Comparison of ENCODE assay signal across 38 mouse cellular contexts in the genomic region with DNA sequence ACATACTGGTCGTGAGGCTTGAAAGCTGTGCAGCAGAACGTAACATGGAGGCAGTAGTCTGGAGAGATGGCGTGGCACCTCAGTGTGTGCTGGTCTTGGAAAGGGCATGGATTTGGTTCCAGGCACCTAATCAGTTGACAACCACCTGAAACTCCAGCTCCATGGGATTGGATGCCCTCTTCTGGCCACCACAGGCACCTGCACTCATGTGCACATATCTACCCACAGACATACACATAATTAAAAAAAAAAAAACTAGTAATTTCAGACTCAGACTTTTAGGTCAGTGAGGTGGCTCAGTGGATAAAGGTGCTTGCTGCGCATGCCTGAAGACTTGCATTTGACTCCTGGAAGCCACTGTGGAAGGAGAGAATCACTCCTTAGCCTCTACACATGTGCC. TPM values are rescaled to one million over a fixed set of nuclear protein-coding genes. Genes with fewer than 3 reads are reported as not detected.
DNase-seq lines count a peak whose midpoint lies in the region; ATAC-seq and TF ChIP-seq lines count a peak whose summit lies in the region.
"Had no signal": no experiment of that assay in that cellular context is flagged by ENCODE, and none has a peak within 500 bp of the region (broad histone marks: within the 10 kb centered on the region; RNA-seq: fewer than 3 reads in every experiment).

No protein-coding gene starts in this region.

- H3K36me3 ChIP-seq in E14TG2a.4 (ENCODE audit: insufficient read depth, low read length), result no peaks in the 10 kb centered on the region
- H3K36me3 ChIP-seq: embryonic facial prominence, embryonic 13.5 days; forebrain, embryonic 10.5 days; heart, embryonic 10.5 days; heart, embryonic 15.5 days; intestine, embryonic 15.5 days; limb, embryonic 10.5 days; limb, embryonic 15.5 days; liver, embryonic 15.5 days; midbrain, embryonic 13.5 days; neural tube, embryonic 13.5 days had no signal

- peaks cover 6% of the 10 kb centered on the region for H3K9me3 ChIP-seq in E14TG2a.4 (ENCODE audit: low read length)
- H3K9me3 ChIP-seq: embryonic facial prominence, embryonic 13.5 days; heart, embryonic 10.5 days; heart, embryonic 15.5 days; intestine, embryonic 15.5 days; limb, embryonic 10.5 days; limb, embryonic 15.5 days; liver, embryonic 15.5 days; midbrain, embryonic 13.5 days had no signal

- TF ChIP-seq POLR2A in bone marrow macrophage, adult 2 months (IDR thresholded peaks at IDR 0.05; ENCODE audit: borderline replicate concordance, low read depth, low read length), result no peak

- H3K27me3 ChIP-seq in E14TG2a.4 (ENCODE audit: insufficient read depth, low read length), result no peaks in the 10 kb centered on the region
- H3K27me3 ChIP-seq: heart, embryonic 15.5 days; intestine, embryonic 15.5 days; limb, embryonic 15.5 days; liver, embryonic 15.5 days; midbrain, embryonic 13.5 days; neural tube, embryonic 13.5 days had no signal

- H3K4me1 ChIP-seq in E14TG2a.4 (replicated peaks; ENCODE audit: low read depth, low read length), result peaks cover 26% of the 10 kb centered on the region
- peaks cover 36% of the 10 kb centered on the region for H3K4me1 ChIP-seq in bone marrow macrophage, adult 2 months (ENCODE audit: control insufficient read depth, insufficient read depth, low read length)

- H3K4me3 ChIP-seq in layer of hippocampus, adult 2 months, result no peak overlapping the region
- no peak overlapping the region for H3K4me3 ChIP-seq in E14TG2a.4 (replicated peaks; ENCODE audit: low read length)
- H3K4me3 ChIP-seq in bone marrow macrophage, adult 2 months (ENCODE audit: insufficient read depth, low read length), result no peak overlapping the region
- H3K4me3 ChIP-seq: embryonic facial prominence, embryonic 13.5 days; forebrain, embryonic 10.5 days; heart, embryonic 10.5 days; heart, embryonic 15.5 days; intestine, embryonic 15.5 days; limb, embryonic 10.5 days; limb, embryonic 15.5 days; liver, embryonic 15.5 days; midbrain, embryonic 13.5 days; neural tube, embryonic 13.5 days had no signal

- TF ChIP-seq CTCF in layer of hippocampus, adult 2 months (conservative IDR thresholded peaks at IDR 0.05), result 0 out of 2 replicates have a peak, but pooled peaks have one; percentile 12
- TF ChIP-seq CTCF in E14TG2a.4 (conservative IDR thresholded peaks at IDR 0.05; ENCODE audit: low read length), result 0 out of 2 replicates have a peak, but pooled peaks have one; percentile 11
- TF ChIP-seq CTCF in bone marrow macrophage, adult 2 months (IDR thresholded peaks at IDR 0.05; ENCODE audit: low read depth, low read length), result 0 out of 2 replicates have a peak, but pooled peaks have one; percentile 3

- no peak for ATAC-seq in CD4-positive, CD25-positive, alpha-beta regulatory T cell, adult 4 months
- no peak for ATAC-seq in cerebellum, adult (ENCODE audit: insufficient number of reproducible peaks, low FRiP score, low TSS enrichment)
- ATAC-seq: forebrain, embryonic 16.5 days; hindbrain, embryonic 16.5 days; intestine, embryonic 15.5 days; midbrain, embryonic 13.5 days had no signal

- no peak overlapping the region for H3K27ac ChIP-seq in layer of hippocampus, adult 2 months
- H3K27ac ChIP-seq in bone marrow macrophage, adult 2 months (ENCODE audit: insufficient read depth, low read depth, low read length), result no peak overlapping the region
- H3K27ac ChIP-seq: embryonic facial prominence, embryonic 13.5 days; forebrain, embryonic 10.5 days; heart, embryonic 10.5 days; heart, embryonic 15.5 days; intestine, embryonic 15.5 days; limb, embryonic 10.5 days; limb, embryonic 15.5 days; liver, embryonic 15.5 days; midbrain, embryonic 13.5 days; neural tube, embryonic 13.5 days had no signal

- DNase-seq in CD4-positive, CD25-positive, alpha-beta regulatory T cell, adult 2 months (ENCODE audit: low read depth, low spot score), result peak; percentile 45
- DNase-seq in layer of hippocampus, adult 2 months (ENCODE audit: low spot score in 2 of 2), result no peak
- DNase-seq in layer of hippocampus, postnatal 10 days (ENCODE audit: low spot score in 2 of 2), result no peak
- no peak for DNase-seq in adrenal gland, adult 2 months
- DNase-seq: adrenal gland, postnatal 14 days; cerebellum, adult 18-20 months; cerebellum, postnatal 10 days; kidney, postnatal 25 days; layer of hippocampus, postnatal 36 days; lung, embryonic 14.5 days; lung, postnatal 36 days; thymus, adult 18-20 months; thymus, postnatal 36 days had no signal

RNA-seq across cellular contexts. Expression of gene Amz2, which starts 3.5 kb away (rescaled TPM):
- 10 to 100 TPM; 40.0 to 48.4 TPM for polyA plus RNA-seq in CD4-positive, CD25-positive, alpha-beta regulatory T cell, adult 4 months (2017; shearing (Covaris generic))
- total RNA-seq in layer of hippocampus, adult 2 months (2021), result 10 to 100 TPM; 54.7 to 64.7 TPM
- 100 to 1,000 TPM; 104 to 111 TPM for total RNA-seq in layer of hippocampus, postnatal 10 days (2021)
- polyA plus RNA-seq in bone marrow macrophage, adult 2 months (2012; ENCODE audit: insufficient read depth, insufficient read length, missing spikeins), result 32.5 and 35.5 TPM in 2 replicates
- 10 to 100 TPM; 41.8 to 43.2 TPM for total RNA-seq in adrenal gland, adult 2 months (2021)
- 13.1 and 17.4 TPM in 2 replicates for polyA plus RNA-seq in adrenal gland, adult 2 months (2012; rRNA removed)

RNA-seq across cellular contexts. Expression of gene 9930022D16Rik, which starts 8.5 kb away (rescaled TPM):
- under 1 TPM; 0.22 to 0.39 TPM for polyA plus RNA-seq in CD4-positive, CD25-positive, alpha-beta regulatory T cell, adult 4 months (2017; shearing (Covaris generic))
- not detected for total RNA-seq in layer of hippocampus, adult 2 months (2021)
- total RNA-seq in layer of hippocampus, postnatal 10 days (2021), result not detected
- 0.40 and 0.49 TPM in 2 replicates for polyA plus RNA-seq in bone marrow macrophage, adult 2 months (2012; ENCODE audit: insufficient read depth, insufficient read length, missing spikeins)
- total RNA-seq in adrenal gland, adult 2 months (2021), result not detected
- polyA plus RNA-seq in adrenal gland, adult 2 months (2012; rRNA removed), result not detected in 2 replicates
- total RNA-seq: adrenal gland, postnatal 14 days; common myeloid progenitor, adult 5-6 weeks; gastrocnemius, adult 8-10 months; heart, postnatal 25 days; layer of hippocampus, adult 8-10 months; layer of hippocampus, postnatal 36 days had no signal
- polyA plus RNA-seq: C2C12; embryonic facial prominence, embryonic 13.5 days; forebrain, embryonic 10.5 days; forebrain, embryonic 16.5 days; gonadal fat pad, adult 2 months; heart, embryonic 10.5 days; heart, embryonic 15.5 days; hindbrain, embryonic 11.5 days; hindbrain, embryonic 16.5 days; intestine, embryonic 15.5 days; kidney, embryonic 14.5 days; limb, embryonic 10.5 days; limb, embryonic 15.5 days; liver, embryonic 15.5 days; lung, embryonic 14.5 days; midbrain, embryonic 13.5 days; neural tube, embryonic 13.5 days; stomach, embryonic 14.5 days had no signal

RNA-seq across cellular contexts. Expression of gene Arsg, which starts 50.9 kb away (rescaled TPM):
- 1 to 10 TPM; 4.5 to 7.1 TPM for polyA plus RNA-seq in CD4-positive, CD25-positive, alpha-beta regulatory T cell, adult 4 months (2017; shearing (Covaris generic))
- 10 to 100 TPM; 11.7 to 13.9 TPM for total RNA-seq in layer of hippocampus, adult 2 months (2021)
- 1 to 10 TPM; 6.6 to 9.1 TPM for total RNA-seq in layer of hippocampus, postnatal 10 days (2021)
- 3.7 and 4.4 TPM in 2 replicates for polyA plus RNA-seq in bone marrow macrophage, adult 2 months (2012; ENCODE audit: insufficient read depth, insufficient read length, missing spikeins)
- total RNA-seq in adrenal gland, adult 2 months (2021), result 1 to 10 TPM; 5.4 TPM
- 4.5 and 4.8 TPM in 2 replicates for polyA plus RNA-seq in adrenal gland, adult 2 months (2012; rRNA removed)

RNA-seq across cellular contexts. Expression of gene Slc16a6, which starts 51.1 kb away (rescaled TPM):
- 10 to 100 TPM; 16.7 to 21.0 TPM for polyA plus RNA-seq in CD4-positive, CD25-positive, alpha-beta regulatory T cell, adult 4 months (2017; shearing (Covaris generic))
- total RNA-seq in layer of hippocampus, adult 2 months (2021), result 1 to 10 TPM; 7.2 to 8.1 TPM
- total RNA-seq in layer of hippocampus, postnatal 10 days (2021), result 10 to 100 TPM; 11.4 to 14.9 TPM
- polyA plus RNA-seq in bone marrow macrophage, adult 2 months (2012; ENCODE audit: insufficient read depth, insufficient read length, missing spikeins), result 32.6 and 38.7 TPM in 2 replicates
- total RNA-seq in adrenal gland, adult 2 months (2021), result under 1 TPM; 0.66 to 0.78 TPM
- 0.33 and 0.45 TPM in 2 replicates for polyA plus RNA-seq in adrenal gland, adult 2 months (2012; rRNA removed)

RNA-seq across cellular contexts. Expression of gene Gna13, which starts 59.6 kb away (rescaled TPM):
- 10 to 100 TPM; 55.1 to 57.8 TPM for polyA plus RNA-seq in CD4-positive, CD25-positive, alpha-beta regulatory T cell, adult 4 months (2017; shearing (Covaris generic))
- total RNA-seq in layer of hippocampus, adult 2 months (2021), result 10 to 100 TPM; 55.5 to 60.9 TPM
- 10 to 100 TPM; 58.9 to 61.5 TPM for total RNA-seq in layer of hippocampus, postnatal 10 days (2021)
- polyA plus RNA-seq in bone marrow macrophage, adult 2 months (2012; ENCODE audit: insufficient read depth, insufficient read length, missing spikeins), result 77.0 and 84.9 TPM in 2 replicates
- total RNA-seq in adrenal gland, adult 2 months (2021), result 10 to 100 TPM; 59.8 to 61.8 TPM
- polyA plus RNA-seq in adrenal gland, adult 2 months (2012; rRNA removed), result 21.7 and 23.2 TPM in 2 replicates
